Mouse (Mus musculus) brain, embryonic 18.5 days (tissue): ENCODE results near the gene Cdkn2a.

Experiments
- DNase-seq: peaks from one replicate; pipeline ENCODE4 v3.0.0-alpha.2; 2012; ENCODE audit warnings: low read depth, low spot score

Gene Cdkn2a

DNA sequence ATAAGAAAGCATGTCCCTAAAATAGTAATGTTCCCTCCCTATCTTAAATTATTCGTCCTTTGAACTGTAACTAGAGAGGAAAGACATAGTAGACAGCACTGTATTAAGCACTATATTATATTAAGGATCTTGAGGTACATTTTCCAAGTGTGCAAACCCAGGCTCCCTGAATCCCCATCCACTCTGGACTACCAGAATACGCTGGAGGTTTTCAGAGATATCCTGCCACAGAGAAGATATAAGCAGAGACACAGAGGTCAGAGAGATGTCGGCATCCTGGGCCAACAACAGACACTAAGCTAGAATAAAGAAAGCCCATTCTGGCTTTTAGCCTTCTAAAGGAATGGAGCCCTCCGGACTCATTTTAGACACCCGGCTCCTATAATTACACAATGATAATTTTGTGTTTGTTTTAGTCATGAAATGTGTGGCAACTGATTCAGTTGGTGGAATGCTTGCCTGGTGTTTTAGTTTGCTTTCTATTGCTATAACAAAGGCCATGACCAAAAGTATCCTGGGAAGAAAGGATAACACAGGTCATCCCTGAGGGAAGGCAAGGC, 17.0 kb downstream of the Cdkn2a start:
- no peak for DNase-seq

DNA sequence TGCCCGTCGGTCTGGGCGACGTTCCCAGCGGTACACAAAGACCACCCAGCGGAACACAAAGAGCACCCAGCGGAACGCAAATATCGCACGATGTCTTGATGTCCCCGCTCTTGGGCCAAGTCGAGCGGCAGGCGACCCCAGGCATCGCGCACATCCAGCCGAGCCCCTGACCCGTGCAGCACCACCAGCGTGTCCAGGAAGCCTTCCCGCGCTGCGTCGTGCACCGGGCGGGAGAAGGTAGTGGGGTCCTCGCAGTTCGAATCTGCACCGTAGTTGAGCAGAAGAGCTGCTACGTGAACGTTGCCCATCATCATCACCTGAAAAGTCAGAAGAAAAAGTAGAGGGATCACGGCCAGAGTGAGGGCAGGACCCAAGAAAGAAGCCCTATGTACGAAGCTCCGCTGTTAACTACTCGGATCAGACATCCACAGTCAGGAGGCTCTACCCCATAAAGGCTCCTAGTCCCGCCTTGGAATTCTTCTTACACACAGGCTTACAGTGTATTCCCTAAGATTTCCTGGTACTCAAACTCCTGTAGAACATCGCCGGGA, 17.7 kb downstream of the Cdkn2a start:
- DNase-seq, result no peak

DNA sequence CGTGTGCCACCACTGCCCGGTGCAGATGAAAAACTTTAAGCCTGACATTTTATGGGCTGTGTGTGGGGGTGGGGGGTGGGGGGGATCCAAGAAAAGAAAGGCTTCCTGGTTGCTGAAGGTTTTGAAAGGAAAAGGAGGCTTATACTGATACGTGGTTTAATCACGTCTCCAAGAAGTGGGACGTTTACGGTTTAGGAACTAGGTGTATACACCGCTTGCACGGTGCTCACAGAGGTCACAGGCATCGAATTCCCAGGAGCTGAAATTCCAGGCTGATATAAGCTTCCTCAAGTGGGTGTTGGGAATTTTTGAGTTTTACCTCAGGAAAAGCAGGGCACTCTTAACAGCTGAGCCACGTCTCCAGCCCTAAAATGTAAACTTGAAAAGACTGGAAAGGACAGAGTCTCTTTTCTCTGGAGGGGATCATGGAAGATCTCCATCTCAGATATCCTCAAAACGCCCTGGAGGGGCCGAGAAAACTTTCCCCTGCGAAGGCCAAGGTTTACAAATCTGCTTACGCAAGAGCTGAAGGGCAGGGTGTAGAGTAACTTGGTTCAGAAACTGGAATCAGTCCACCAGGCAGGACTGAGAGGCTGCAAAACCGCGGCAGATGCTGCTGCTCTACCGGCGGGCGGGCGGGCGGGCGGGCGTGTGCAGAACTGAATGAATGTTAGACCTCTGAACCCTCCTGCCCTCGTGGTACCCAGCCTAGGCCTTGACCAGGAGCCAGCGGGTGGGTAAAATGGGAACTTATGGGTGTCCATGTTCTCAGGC, 18.5 kb downstream of the Cdkn2a start:
- no peak for DNase-seq

DNA sequence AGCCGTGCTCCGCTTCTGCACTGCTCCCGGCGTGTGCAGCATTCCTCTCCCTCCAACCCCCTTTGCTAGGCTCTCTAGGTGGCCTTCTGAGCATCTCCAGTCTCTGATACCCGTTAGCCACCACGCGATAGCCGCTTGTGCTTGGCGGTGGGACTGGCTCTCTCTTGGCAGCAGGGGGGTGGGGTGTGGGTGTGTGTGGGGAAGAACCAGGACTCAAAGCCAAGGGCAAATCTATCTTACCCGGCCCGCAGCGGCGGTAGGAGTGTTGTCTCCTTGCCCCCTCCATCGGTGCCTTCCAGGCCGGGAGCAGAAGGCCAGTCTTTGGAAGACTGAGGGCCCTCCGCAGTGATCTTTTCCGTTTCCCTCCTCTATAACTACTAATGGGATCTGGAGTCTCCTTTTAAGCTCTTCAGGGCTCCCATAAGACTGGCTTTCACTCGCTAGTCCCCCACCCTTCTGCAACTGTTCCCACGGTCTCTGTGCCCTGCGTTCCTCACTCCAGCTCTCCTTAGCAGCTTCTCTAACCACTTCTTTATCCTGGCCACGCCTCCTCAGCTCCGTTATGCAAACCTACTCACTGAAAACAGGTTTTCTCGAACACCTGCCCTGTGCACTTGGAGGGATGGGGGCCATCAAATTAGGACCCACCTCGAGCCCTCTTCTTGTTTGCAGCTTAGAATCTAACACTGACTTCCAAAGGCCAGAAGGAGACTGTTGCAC, 19.5 kb downstream of the Cdkn2a start:
- no peak for DNase-seq

DNA sequence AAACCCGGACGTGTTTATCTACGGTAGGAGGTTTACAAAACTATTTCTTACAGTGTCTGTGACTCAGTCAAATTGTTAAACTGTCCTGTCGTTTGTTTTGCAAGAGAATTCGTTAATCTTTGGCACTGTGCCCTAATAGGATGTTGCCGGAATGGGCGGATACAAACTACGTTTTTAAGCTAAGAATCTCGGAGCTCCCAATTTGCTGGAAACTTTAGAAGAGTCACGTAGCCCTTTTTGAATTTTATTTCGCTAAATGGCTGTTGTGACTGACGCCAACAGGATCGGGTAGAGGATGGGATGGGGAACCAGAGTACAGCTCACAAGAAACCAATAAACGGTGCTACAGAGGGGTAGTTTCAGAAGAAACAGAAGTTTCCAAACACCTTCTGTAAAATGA, 20.4 kb downstream of the Cdkn2a start:
- no peak for DNase-seq

DNA sequence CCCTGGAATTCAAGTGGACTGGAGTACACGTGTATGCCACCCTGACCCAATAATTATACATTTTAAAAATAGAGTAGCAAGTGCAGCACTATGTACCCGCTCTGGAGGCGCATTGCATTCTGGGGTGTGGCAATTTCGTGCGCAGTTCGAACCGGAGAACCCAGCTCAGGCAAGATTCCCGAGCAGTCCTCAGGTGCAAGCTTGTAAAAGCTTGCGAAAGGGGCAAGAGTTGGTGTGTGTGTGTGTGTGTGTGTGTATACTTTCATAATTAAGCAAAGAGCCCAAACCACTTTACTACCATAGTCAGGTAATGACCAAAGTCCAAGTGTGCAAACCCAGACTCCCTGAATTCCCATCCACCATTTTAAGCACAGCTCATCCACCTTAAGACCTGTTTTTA, 20.9 kb downstream of the Cdkn2a start:
- DNase-seq, result no peak

DNA sequence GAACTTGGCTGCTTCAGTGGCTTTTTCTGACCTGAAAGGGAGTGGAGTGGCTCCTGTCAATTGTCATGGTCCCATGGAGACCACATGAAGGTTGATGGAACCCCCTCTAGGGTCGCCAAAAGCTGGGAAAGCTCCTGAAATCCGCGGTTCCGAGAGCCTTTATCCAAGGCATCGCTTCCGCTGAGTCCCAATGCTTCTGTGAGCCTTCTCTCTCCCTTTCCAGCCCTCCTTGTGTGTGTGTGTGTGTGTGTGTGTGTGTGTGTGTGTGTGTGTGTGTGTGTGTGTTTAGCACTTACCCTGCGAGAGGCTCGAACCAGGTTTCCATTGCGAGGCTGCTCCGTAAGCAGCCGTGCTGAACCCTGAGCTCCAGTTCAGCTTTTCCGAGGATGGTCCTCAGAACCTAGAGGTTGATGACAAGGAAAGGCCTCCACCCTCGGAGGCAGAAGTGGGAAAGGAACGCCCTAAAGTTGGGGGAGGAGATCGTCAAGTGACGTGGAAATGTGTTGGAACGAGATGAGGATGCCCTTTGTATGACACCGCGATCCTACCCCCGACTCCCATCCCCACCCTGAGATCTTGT, 21.4 kb downstream of the Cdkn2a start:
- no peak for DNase-seq

DNA sequence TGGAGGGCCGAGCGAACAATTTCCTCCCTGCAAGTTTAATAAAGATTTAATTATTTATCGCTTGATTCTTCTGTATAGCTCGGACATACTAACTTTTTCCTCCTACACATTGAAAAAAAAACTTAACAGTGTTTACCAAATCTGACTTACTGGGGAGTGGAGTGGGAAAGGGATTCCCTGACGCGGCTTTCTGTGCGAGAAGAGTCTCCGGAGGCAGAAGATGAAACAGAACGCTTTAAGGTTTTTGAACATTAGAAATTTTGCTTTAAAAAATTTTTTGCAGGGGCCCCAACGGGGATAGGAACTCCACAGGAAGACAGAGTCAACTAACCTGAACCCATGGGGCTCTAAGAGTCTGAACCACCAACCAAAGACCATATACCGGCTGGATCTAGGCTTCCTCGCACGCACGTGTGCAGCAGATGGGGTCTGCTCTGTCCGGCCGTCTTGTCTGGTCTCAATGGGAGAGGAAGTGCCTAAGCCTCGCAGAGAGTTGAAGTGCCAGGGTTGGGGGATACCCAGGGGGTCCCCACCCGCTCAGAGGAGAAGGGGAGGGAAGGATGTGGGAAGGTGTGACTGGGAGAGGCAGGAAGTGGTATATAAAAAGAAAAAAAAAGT, 22.2 kb downstream of the Cdkn2a start:
- DNase-seq, result no peak

DNA sequence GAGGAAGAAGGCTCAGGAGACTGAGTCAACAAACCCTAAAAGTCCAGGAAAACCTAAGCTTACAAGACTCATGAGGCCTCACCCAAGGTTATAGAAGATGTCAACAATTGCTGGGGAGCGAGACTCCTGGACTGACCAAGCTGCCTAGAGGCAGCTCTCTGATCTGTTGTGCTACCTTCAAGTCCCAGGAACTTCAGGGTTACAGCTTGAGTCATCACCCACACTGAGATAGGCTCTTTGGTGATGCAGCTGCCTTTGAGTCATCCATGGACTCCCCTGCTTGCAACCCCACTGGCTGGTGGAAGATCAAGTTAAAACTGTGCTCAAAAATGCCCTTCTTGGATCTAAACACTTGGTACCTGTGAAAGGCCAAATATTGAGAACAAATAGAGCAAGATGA, 36.7 kb downstream of the Cdkn2a start:
- DNase-seq, result no peak

DNA sequence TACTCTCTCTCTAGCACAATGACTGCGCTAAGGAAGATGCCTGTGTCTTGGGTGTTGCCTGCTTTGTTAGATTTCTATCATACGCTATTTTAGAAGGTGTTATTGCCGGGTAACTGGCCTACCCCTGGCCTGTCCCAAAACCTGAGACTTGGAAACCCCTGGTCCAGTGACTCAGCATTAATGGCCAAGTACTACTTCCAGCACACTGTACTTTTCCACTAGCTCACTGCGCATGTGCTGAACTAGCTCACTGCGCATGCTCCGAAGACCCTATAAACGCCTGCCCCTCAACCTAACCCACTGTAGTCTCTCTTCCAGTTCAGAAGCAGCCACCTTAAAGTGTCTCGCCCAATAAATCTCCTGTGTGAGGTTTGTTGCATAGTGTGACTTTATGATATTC, 60.0 kb downstream of the Cdkn2a start:
- no peak for DNase-seq
